Mouse (Mus musculus) layer of hippocampus, postnatal 14 days (tissue): ENCODE measurements around the gene Dab2. TPM values are rescaled to one million over a fixed set of nuclear protein-coding genes. Genes with fewer than 3 reads are reported as not detected.

Experiments
- DNase-seq, 2 experiments: peaks; one replicate each; pipeline ENCODE4 v3.0.0; 2021 to 2022; ENCODE audit warnings: low spot score in 2 of 2, mixed read lengths in 1 of 2
- total RNA-seq, 2 experiments: library from RNA; stranded (reverse); gene quantifications; 2 replicates each; pipeline ENCODE4 v1.2.3; 2021

Gene Dab2
- total RNA-seq, 2 experiments from 2014 or later, result 16.1 to 21.7 TPM

- no peak for DNase-seq
Observed at GRCm38 (mm10) chr15:6463361-6463923, 163.9 kb downstream of the Dab2 start.

- DNase-seq, result no peak
Observed at GRCm38 (mm10) chr15:6466995-6467394, 167.4 kb downstream of the Dab2 start.

- DNase-seq, result no peak
Observed at GRCm38 (mm10) chr15:6468845-6469244, 169.3 kb downstream of the Dab2 start.

GRCm38 (mm10) chr15:6469384-6469783, 169.8 kb downstream of the Dab2 start:
- no peak for DNase-seq

- DNase-seq, result no peak
Observed at GRCm38 (mm10) chr15:6483561-6483960, 184.0 kb downstream of the Dab2 start.

Other genes starting within 250 kb of the Dab2 start
- gene C9, start 145.5 kb downstream of the Dab2 start, total RNA-seq, result not detected
- 10 to 100 TPM in 1 of 2 experiments, 1 to 10 TPM in 1; 9.3 to 13.6 TPM for gene Fyb, start 223.1 kb downstream of the Dab2 start, total RNA-seq